Mouse (Mus musculus) G1E (cell line): ENCODE measurements at regions not wholly inside any gene's neighbourhood (a gene's known extent, or its start where the extent isn't known, plus 50 kb on each side); places are given as distances from the start of the nearest gene placed in this dataset.

Experiments used
- ATAC-seq: 2 replicates; pipeline ENCODE4 v1.8.0; 2016; ENCODE audit warnings: mild to moderate bottlenecking; ENCODE audit not compliant: insufficient number of reproducible peaks, poor library complexity, low FRiP score, severe bottlenecking; ENCODE audit errors: extremely low read depth
- DNase-seq: peaks from one replicate; pipeline ENCODE4 v3.0.0; 2012; ENCODE audit warnings: low spot score
- H3K27me3 ChIP-seq: 2 replicates; pipeline ENCODE4 v1.6.1; 2012; ENCODE audit warnings: mild to moderate bottlenecking, low read length, inconsistent platforms; ENCODE audit not compliant: insufficient read depth
- H3K36me3 ChIP-seq: replicated peaks from 2 replicates; pipeline ENCODE3; 2012; ENCODE audit warnings: mild to moderate bottlenecking, inconsistent platforms
- H3K4me1 ChIP-seq: 2 replicates; pipeline ENCODE4 v1.6.1; 2012; ENCODE audit warnings: low read depth, low read length, inconsistent platforms, mixed read lengths; ENCODE audit not compliant: insufficient read depth
- H3K4me3 ChIP-seq: 2 replicates; pipeline ENCODE4 v1.5.1; 2012; ENCODE audit warnings: low read depth, mild to moderate bottlenecking, inconsistent platforms, low read length, moderate library complexity, mixed read lengths
- H3K9me3 ChIP-seq: replicated peaks from 2 replicates; pipeline ENCODE4 v1.6.1; 2012; ENCODE audit warnings: inconsistent platforms
- CTCF ChIP-seq: IDR thresholded peaks from 2 replicates; pipeline ENCODE4 v1.5.1; 2012; ENCODE audit warnings: low read depth, low read length, inconsistent platforms, mixed read lengths
- GATA1 ChIP-seq: IDR thresholded peaks from 2 replicates; pipeline ENCODE4 v1.6.1; 2012; ENCODE audit warnings: borderline replicate concordance, low read length, inconsistent platforms, mixed read lengths
- GATA2 ChIP-seq: IDR thresholded peaks from 2 replicates; pipeline ENCODE4 v1.6.1; 2012; ENCODE audit warnings: low read depth, low read length, inconsistent platforms, borderline replicate concordance
- POLR2AphosphoS5 ChIP-seq: IDR thresholded peaks from 2 replicates; pipeline ENCODE4 v1.6.1; 2012; ENCODE audit warnings: low read depth, low read length, inconsistent platforms; ENCODE audit not compliant: insufficient replicate concordance
- TAL1 ChIP-seq: conservative IDR thresholded peaks from 2 replicates; pipeline ENCODE4 v1.6.1; 2012; ENCODE audit warnings: low read depth, low read length, inconsistent platforms, mixed read lengths

- Histone ChIP-seq H3K4me1 (no peaks in the 10 kb centered on the region), H3K36me3 (no peaks in the 10 kb centered on the region), H3K9me3 (no peaks in the 10 kb centered on the region), H3K4me3 (no peak overlapping the region), H3K27me3 (no peaks in the 10 kb centered on the region)
- DNase-seq (no peak), ATAC-seq (no peak)
- TF ChIP-seq POLR2AphosphoS5 (no peak), TAL1 (no peak), GATA2 (no peak), CTCF (no peak), GATA1 (no peak)
Observed at GRCm38 (mm10) chr10:6022609-6023283, 100.5 kb upstream of the Rgs17 start.

GRCm38 (mm10) chr10:6020944-6021684 lies 98.9 kb upstream of the Rgs17 start:
- no peak for ATAC-seq

GRCm38 (mm10) chr10:6013743-6014142 lies 91.5 kb upstream of the Rgs17 start:
- no peak for TF ChIP-seq GATA2
- DNase-seq (no peak), ATAC-seq (no peak)
- H3K27me3 ChIP-seq: no peaks in the 10 kb centered on the region
- H3K36me3 ChIP-seq: no peaks in the 10 kb centered on the region
- no peak overlapping the region for H3K4me3 ChIP-seq
- no peaks in the 10 kb centered on the region for H3K4me1 ChIP-seq
- no peaks in the 10 kb centered on the region for H3K9me3 ChIP-seq

More at GRCm38 (mm10) chr10:6020944-6021684, 98.9 kb upstream of the Rgs17 start:
- no peaks in the 10 kb centered on the region for H3K36me3 ChIP-seq
- TF ChIP-seq TAL1: no peak
- no peak for TF ChIP-seq GATA1
- TF ChIP-seq GATA2: no peak
- no peak for TF ChIP-seq CTCF
- TF ChIP-seq POLR2AphosphoS5: no peak
- H3K9me3 ChIP-seq: no peaks in the 10 kb centered on the region
- no peak overlapping the region for H3K4me3 ChIP-seq
- DNase-seq: no peak
- H3K27me3 ChIP-seq: no peaks in the 10 kb centered on the region
- H3K4me1 ChIP-seq: no peaks in the 10 kb centered on the region

DNA sequence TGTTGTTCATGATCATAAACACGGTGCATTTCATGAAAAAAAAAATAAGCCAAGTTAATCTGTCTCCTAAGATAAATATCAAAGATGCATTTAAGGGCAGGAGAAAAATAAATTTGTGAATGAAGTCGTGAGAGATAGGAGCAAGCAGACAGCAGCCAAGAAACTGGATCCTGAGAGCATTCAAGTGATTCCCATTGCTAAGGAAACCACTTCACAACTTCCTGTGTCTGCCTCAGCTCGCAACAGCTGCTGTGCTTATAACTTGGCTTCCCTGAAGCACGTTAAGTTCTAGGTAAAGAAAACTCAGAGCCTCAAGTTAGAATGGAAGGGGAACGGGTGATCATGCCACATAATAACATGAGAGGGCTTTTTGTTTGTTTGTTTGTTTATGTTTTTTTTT lies 89.3 kb upstream of the Rgs17 start:
- Histone ChIP-seq H3K27me3 (no peaks in the 10 kb centered on the region), H3K4me1 (no peaks in the 10 kb centered on the region), H3K9me3 (no peaks in the 10 kb centered on the region), H3K4me3 (no peak overlapping the region), H3K36me3 (no peaks in the 10 kb centered on the region)
- no peak for TF ChIP-seq CTCF
- ATAC-seq (no peak), DNase-seq (no peak)

GRCm38 (mm10) chr10:6011029-6011428 lies 88.8 kb upstream of the Rgs17 start:
- Histone ChIP-seq H3K4me1 (no peaks in the 10 kb centered on the region), H3K4me3 (no peak overlapping the region), H3K36me3 (no peaks in the 10 kb centered on the region), H3K9me3 (no peaks in the 10 kb centered on the region), H3K27me3 (no peaks in the 10 kb centered on the region)
- ATAC-seq (no peak), DNase-seq (no peak)
- TF ChIP-seq TAL1 (no peak), GATA1 (no peak), POLR2AphosphoS5 (no peak), CTCF (no peak), GATA2 (no peak)

DNA sequence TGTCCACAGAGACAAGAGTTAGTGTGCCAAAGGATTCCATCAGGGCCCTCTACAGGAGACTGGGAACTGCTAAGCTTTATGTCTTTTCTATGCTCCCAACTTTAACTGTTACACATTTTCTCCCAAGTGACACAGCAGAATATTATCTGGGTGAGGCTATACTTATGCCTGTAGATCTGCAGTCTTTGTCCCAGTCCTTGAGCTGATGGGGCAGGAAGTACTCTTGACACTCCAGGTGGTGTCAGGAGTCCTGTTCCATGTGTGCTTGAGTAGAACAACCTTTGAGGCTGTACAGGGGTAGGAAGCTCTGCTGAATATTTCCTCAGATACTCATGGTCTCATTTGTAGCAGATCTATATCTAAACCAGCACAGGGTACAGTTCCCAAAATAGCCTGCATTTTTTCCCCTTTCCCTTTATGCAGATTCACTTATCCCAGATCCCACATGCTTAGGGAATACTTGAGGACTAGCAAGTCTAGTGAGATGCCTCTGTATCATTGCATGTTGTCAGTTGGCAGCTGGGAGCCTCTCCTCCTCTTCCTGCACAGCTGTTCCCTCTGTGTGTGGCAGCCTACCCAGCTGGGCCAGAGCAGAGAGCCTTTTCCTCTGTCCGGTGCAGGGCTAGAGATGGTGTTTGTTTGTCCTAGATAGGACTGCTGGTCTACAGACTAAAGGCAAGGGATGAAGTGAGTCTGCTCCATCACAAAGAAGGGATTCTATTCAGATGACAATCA lies 85.2 kb upstream of the Rgs17 start:
- TF ChIP-seq POLR2AphosphoS5 (no peak), GATA1 (no peak), TAL1 (no peak), CTCF (no peak), GATA2 (no peak)
- Histone ChIP-seq H3K4me1 (no peaks in the 10 kb centered on the region), H3K9me3 (no peaks in the 10 kb centered on the region), H3K27me3 (no peaks in the 10 kb centered on the region), H3K4me3 (no peak overlapping the region), H3K36me3 (no peaks in the 10 kb centered on the region)
- DNase-seq: no peak
- ATAC-seq: no peak
